Mouse (Mus musculus): ENCODE data around the gene Mpg. TPM values are rescaled to one million over a fixed set of nuclear protein-coding genes. Genes with fewer than 3 reads are reported as not detected.

Gene Mpg
- polyA plus RNA-seq, 1 experiment from 2014 or later, result 42.2 TPM

- no peak overlapping the region for H3K9ac ChIP-seq
- TF ChIP-seq CTCF (IDR thresholded peaks at IDR 0.05; ENCODE audit: low read depth), result no peak
- H3K27ac ChIP-seq (ENCODE audit: low read depth), result no peak overlapping the region
- no peak for DNase-seq
- H3K36me3 ChIP-seq (ENCODE audit: insufficient read depth), result peaks cover 73% of the 10 kb centered on the region
- H3K4me3 ChIP-seq (ENCODE audit: low read depth, low read length), result no peak overlapping the region
- 80% methylated on average over 3 of the region's 3 CpGs for WGBS
- H3K4me1 ChIP-seq (ENCODE audit: insufficient read depth), result peaks cover 9% of the 10 kb centered on the region
- no peak overlapping the region for H3K4me2 ChIP-seq
- H3K27me3 ChIP-seq (ENCODE audit: insufficient read depth, low read length), result no peaks in the 10 kb centered on the region
- no peaks in the 10 kb centered on the region for H3K9me3 ChIP-seq (ENCODE audit: low read depth, low read length)
- no peak for ATAC-seq (ENCODE audit: insufficient read depth)
Observed at GRCm38 (mm10) chr11:32237411-32237795, 11.1 kb downstream of the Mpg start.

- no peaks in the 10 kb centered on the region for H3K9me3 ChIP-seq (ENCODE audit: low read depth, low read length)
- no peak overlapping the region for H3K27ac ChIP-seq (ENCODE audit: low read depth)
- DNase-seq, result peak; percentile 83
- H3K9ac ChIP-seq, result no peak overlapping the region
- peak; percentile 99 for TF ChIP-seq CTCF (IDR thresholded peaks at IDR 0.05; ENCODE audit: low read depth)
- H3K27me3 ChIP-seq (ENCODE audit: insufficient read depth, low read length), result no peaks in the 10 kb centered on the region
- peaks cover 73% of the 10 kb centered on the region for H3K36me3 ChIP-seq (ENCODE audit: insufficient read depth)
- 65% methylated on average over 5 of the region's 5 CpGs for WGBS
- H3K4me2 ChIP-seq, result no peak overlapping the region
- H3K4me3 ChIP-seq (ENCODE audit: low read depth, low read length), result no peak overlapping the region
- ATAC-seq (ENCODE audit: insufficient read depth), result 0 out of 2 replicates have a peak, but pooled peaks have one; percentile 50
- peaks cover 9% of the 10 kb centered on the region for H3K4me1 ChIP-seq (ENCODE audit: insufficient read depth)
Observed at GRCm38 (mm10) chr11:32238093-32238860, 12.0 kb downstream of the Mpg start.

- H3K9me3 ChIP-seq (ENCODE audit: low read depth, low read length), result no peaks in the 10 kb centered on the region
- H3K4me1 ChIP-seq (ENCODE audit: insufficient read depth), result no peaks in the 10 kb centered on the region
- no peaks in the 10 kb centered on the region for H3K27me3 ChIP-seq (ENCODE audit: insufficient read depth, low read length)
- no peak overlapping the region for H3K27ac ChIP-seq (ENCODE audit: low read depth)
- H3K36me3 ChIP-seq (ENCODE audit: insufficient read depth), result peaks cover 72% of the 10 kb centered on the region
- no peak overlapping the region for H3K4me3 ChIP-seq (ENCODE audit: low read depth, low read length)
- no peak overlapping the region for H3K4me2 ChIP-seq
- no peak for TF ChIP-seq CTCF (IDR thresholded peaks at IDR 0.05; ENCODE audit: low read depth)
- ATAC-seq (ENCODE audit: insufficient read depth) (no peak), DNase-seq (no peak)
- H3K9ac ChIP-seq, result no peak overlapping the region
Observed at GRCm38 (mm10) chr11:32241391-32241790, 15.1 kb downstream of the Mpg start.

- no peak overlapping the region for H3K27ac ChIP-seq (ENCODE audit: low read depth)
- H3K4me3 ChIP-seq (ENCODE audit: low read depth, low read length), result no peak overlapping the region
- no peak for TF ChIP-seq CTCF (IDR thresholded peaks at IDR 0.05; ENCODE audit: low read depth)
- no peaks in the 10 kb centered on the region for H3K9me3 ChIP-seq (ENCODE audit: low read depth, low read length)
- H3K4me1 ChIP-seq (ENCODE audit: insufficient read depth), result no peaks in the 10 kb centered on the region
- H3K27me3 ChIP-seq (ENCODE audit: insufficient read depth, low read length), result no peaks in the 10 kb centered on the region
- 79% methylated on average over 3 of the region's 3 CpGs for WGBS
- no peak overlapping the region for H3K9ac ChIP-seq
- ATAC-seq (ENCODE audit: insufficient read depth) (no peak), DNase-seq (no peak)
- peaks cover 72% of the 10 kb centered on the region for H3K36me3 ChIP-seq (ENCODE audit: insufficient read depth)
- H3K4me2 ChIP-seq, result no peak overlapping the region
Observed at GRCm38 (mm10) chr11:32242209-32242608, 15.9 kb downstream of the Mpg start.

GRCm38 (mm10) chr11:32243205-32243955 lies 17.1 kb downstream of the Mpg start:
- peak overlapping the region; percentile 50 for H3K27ac ChIP-seq (ENCODE audit: low read depth)
- peaks cover 78% of the 10 kb centered on the region for H3K36me3 ChIP-seq (ENCODE audit: insufficient read depth)
- H3K9me3 ChIP-seq (ENCODE audit: low read depth, low read length), result no peaks in the 10 kb centered on the region
- DNase-seq (peak; percentile 24), ATAC-seq (ENCODE audit: insufficient read depth) (no peak)
- no peak overlapping the region for H3K4me3 ChIP-seq (ENCODE audit: low read depth, low read length)
- no peak overlapping the region for H3K9ac ChIP-seq
- no peaks in the 10 kb centered on the region for H3K4me1 ChIP-seq (ENCODE audit: insufficient read depth)
- WGBS, result 68% methylated on average over 7 of the region's 7 CpGs
- no peak overlapping the region for H3K4me2 ChIP-seq
- no peak for TF ChIP-seq CTCF (IDR thresholded peaks at IDR 0.05; ENCODE audit: low read depth)
- no peaks in the 10 kb centered on the region for H3K27me3 ChIP-seq (ENCODE audit: insufficient read depth, low read length)

GRCm38 (mm10) chr11:32244064-32244463 lies 17.8 kb downstream of the Mpg start:
- Histone ChIP-seq H3K27ac (ENCODE audit: low read depth) (peak overlapping the region; percentile 51; the same call in 1 of the 2 replicates), H3K36me3 (ENCODE audit: insufficient read depth) (peaks cover 77% of the 10 kb centered on the region), H3K27me3 (ENCODE audit: insufficient read depth, low read length) (no peaks in the 10 kb centered on the region), H3K4me3 (ENCODE audit: low read depth, low read length) (no peak overlapping the region), H3K9me3 (ENCODE audit: low read depth, low read length) (no peaks in the 10 kb centered on the region), H3K4me1 (ENCODE audit: insufficient read depth) (no peaks in the 10 kb centered on the region), H3K4me2 (no peak overlapping the region), H3K9ac (no peak overlapping the region)
- no peak for DNase-seq
- no peak for ATAC-seq (ENCODE audit: insufficient read depth)
- WGBS, result 83% methylated on average over 3 of the region's 3 CpGs
- no peak for TF ChIP-seq CTCF (IDR thresholded peaks at IDR 0.05; ENCODE audit: low read depth)

- Histone ChIP-seq H3K9ac (no peak overlapping the region), H3K4me2 (no peak overlapping the region), H3K27ac (ENCODE audit: low read depth) (peak overlapping the region; percentile 51), H3K9me3 (ENCODE audit: low read depth, low read length) (no peaks in the 10 kb centered on the region), H3K4me1 (ENCODE audit: insufficient read depth) (no peaks in the 10 kb centered on the region), H3K36me3 (ENCODE audit: insufficient read depth) (peaks cover 77% of the 10 kb centered on the region), H3K27me3 (ENCODE audit: insufficient read depth, low read length) (no peaks in the 10 kb centered on the region), H3K4me3 (ENCODE audit: low read depth, low read length) (no peak overlapping the region)
- DNase-seq (no peak), ATAC-seq (ENCODE audit: insufficient read depth) (no peak)
- no peak for TF ChIP-seq CTCF (IDR thresholded peaks at IDR 0.05; ENCODE audit: low read depth)
- 97% methylated on average over 1 of the region's 1 CpGs for WGBS
Observed at GRCm38 (mm10) chr11:32244617-32245016, 18.3 kb downstream of the Mpg start.
